Mouse (Mus musculus): ENCODE data around the gene 4931440F15Rik.

DNA sequence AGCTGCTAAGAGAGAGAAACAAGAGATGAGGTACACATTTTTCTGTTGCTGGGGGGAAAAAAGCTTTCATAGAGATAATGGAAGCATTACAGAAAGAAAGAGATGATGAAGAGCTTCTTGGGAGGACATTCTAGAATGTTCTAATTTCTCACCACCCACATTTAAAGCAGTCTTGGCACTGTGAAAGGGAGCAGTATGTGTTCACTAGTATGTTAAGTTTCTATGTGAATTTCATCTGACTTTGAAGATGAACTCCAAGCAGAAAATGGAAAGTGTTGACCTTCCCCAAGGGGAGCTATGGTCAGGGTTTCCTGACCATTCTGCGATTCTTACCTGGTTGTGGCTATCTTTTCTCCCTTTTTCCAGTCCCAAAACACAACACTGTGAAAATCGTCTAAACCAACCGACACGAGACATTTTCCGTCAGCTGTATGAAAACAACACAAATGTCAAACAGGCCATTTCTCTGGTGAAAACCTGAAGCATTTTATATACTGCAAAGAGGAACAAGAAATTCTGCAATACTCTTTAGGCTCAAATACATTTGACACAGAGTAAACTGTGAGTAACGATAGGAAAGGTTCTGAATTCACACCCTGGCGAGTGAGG, 16.4 kb downstream of the 4931440F15Rik start:
- TF ChIP-seq CTCF (IDR thresholded peaks at IDR 0.05; ENCODE audit: borderline replicate concordance, control insufficient read depth, extremely low read depth, insufficient read depth, low read length, poor library complexity) (no peak), POLR2A (IDR thresholded peaks at IDR 0.05; ENCODE audit: control insufficient read depth, extremely low read depth, insufficient read depth, low read length, poor library complexity) (no peak)
